Mouse (Mus musculus) lung, adult 18-20 months (tissue): ENCODE data around the gene Frem2.

Source experiments
- DNase-seq, 2 experiments: peaks; one replicate each; pipeline ENCODE4 v3.0.0; 2022; ENCODE audit warnings: mixed read lengths in 2 of 2

The Frem2 gene

DNA sequence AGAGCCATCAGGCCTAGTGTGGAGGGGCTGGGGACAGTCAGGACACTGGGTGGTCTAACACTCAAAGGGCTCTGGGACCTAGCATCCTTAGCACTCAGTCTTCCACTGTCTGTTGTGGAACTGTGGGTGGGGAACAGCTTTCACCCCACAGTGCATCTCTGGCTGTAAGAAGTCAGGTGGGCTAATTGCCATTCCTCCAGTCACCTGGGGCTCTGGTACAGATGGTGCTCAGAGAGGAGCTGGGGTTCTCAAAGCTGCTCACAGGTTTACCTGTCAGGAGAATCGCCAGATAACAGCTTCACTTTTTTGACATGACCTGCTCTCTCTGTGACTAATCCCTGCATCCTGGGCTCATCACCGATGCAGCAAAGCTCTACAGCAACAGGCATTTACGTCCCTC is 46.0 kb downstream of the Frem2 start:
- DNase-seq, result no peak

DNA sequence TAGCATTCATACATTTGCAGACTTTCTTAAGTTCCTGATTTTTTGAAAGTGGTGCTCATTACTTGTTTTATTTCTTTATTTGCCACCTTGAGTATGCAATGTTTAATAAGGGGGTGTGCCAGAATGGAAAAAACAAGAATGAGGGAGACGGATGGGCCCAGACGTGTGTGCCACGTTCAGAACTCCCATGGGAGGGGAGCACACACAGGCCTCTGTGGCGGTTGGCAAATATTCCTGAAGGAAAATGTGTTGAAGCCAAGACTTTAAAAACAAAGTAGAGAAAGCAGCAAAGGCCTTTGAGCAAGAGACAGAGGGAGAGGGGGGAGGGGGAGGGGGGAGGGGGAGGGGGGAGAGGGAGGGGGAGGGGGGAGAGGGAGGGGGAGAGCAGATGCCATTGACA is 47.3 kb downstream of the Frem2 start:
- DNase-seq, result no peak

DNA sequence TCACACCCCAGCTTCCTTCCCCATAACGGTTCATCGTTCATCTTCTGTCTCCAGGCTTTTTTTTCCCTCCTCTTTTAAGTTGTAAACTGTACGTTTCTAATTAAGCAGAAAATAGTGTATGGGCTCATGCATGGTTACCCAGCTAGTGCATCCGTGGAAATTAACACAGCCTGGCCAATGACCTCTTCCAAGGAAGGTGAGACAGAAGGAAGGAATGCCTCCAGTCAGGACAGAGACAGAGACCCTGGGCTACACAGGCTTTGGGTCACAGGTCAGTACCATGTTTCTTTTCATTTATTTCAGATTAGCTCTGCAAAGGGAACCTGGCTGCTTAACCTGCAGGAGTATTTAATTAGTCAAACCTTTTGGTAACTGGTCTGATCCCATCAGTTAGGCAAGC is 57.0 kb downstream of the Frem2 start:
- DNase-seq, result no peak

DNA sequence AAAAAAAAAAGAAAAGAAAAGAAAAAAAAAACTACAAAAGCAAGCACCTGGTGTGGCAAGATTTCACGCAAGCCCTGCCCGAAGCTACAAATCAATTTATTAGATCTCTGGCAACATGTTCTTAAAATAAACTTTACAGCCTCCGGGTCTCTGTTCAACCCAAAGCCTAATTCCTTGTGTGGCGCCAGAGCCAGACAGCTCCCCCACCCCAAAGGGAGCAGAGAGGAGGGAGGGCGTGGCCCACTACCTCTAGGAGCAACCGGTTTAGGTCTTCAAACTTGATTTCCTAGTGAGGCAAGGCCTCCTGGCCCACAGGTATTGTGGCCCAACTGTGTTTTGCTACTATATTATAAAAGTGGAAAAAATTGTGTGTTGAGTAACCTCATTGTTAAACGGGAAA is 57.8 kb downstream of the Frem2 start:
- DNase-seq, result peak in 1 of 2 experiments; percentile 4

DNA sequence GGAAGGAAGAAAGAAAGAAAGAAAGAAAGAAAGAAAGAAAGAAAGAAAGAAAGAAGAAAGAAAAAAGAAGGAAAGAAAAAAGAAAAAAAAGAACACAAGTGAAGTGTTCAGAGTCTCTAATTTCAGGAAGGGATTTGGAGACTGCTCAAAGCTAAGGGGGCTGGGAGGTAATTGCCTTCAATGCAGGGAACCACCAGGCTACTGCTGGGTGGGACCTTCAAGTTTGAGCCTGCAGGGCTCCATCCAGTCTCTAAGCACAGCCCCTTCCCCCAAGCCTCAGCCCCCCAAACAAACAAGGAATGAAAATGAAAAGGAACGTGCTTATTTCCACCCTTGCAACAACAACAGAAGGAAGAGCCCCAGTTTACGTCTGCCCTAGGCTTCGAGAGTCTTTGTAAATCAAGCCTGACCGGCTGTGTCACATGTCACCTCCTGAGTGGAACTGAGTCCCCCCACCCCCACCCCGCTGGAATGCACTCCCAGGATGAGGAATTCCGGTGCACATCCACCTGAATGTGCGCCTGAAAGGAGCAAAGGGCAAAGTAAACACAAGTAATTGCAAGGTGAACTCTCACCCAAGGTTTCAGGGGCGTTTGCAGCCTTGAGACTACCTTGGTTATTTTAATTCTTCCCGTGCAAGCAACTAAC is 58.9 kb downstream of the Frem2 start:
- peak in 1 of 2 experiments; percentile 1 for DNase-seq

DNA sequence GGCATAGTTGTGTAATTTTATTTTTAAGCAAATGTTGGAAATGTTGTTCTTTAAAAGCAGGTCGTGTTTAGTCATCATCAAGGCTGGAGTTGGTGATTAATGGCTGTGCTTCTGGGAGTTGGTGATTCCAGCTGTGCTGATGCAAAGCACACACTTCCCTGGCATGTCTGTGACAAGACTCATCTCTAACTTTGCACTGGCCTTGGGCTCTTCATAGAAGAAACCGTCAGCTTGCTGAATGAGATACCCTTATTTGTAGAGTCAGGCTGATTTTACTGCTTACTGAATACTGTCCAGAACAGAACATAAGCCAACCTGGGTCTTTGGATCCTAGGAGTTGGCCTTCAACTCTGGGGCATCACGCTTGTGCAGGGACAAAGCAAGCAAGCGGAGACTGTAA is 62.7 kb downstream of the Frem2 start:
- no peak for DNase-seq

DNA sequence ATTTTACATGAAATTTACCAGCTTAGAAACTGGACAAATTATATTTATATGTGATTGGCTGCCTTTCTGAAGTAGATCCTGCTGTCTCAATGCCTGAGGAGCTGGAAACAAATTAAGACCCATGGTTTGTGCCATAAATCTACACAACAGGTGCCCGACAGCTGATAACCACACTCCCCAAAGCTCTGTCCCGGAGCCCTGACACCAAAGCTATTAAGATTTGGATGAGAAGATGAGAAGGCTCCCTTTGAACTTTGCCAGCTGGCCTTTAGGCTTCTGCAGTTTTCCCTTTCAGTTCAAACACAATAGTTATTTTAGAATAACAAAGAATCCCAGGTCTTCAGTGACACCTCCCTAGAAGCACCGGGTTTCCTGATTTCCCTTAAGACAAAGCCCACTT is 63.4 kb downstream of the Frem2 start:
- DNase-seq, result no peak

DNA sequence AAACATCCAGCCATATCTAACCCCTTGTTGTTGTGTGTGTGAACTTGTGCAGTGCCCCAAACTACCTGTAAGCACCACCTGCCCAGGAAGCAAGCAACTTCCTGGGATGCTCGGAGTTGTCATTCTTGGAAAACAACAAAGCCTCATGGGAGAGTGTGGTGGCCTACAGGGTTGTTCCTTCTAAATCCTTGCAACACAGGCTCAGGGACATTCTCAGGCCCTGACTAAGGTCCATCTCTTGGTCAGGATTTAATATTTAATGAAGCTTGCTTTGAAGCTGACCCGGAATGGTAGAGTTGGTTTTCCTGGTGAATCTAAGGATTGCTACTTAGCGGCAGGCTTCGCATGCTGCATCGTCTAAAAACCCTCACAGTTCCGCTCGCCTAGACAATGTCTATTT is 65.1 kb downstream of the Frem2 start:
- DNase-seq, result no peak

DNA sequence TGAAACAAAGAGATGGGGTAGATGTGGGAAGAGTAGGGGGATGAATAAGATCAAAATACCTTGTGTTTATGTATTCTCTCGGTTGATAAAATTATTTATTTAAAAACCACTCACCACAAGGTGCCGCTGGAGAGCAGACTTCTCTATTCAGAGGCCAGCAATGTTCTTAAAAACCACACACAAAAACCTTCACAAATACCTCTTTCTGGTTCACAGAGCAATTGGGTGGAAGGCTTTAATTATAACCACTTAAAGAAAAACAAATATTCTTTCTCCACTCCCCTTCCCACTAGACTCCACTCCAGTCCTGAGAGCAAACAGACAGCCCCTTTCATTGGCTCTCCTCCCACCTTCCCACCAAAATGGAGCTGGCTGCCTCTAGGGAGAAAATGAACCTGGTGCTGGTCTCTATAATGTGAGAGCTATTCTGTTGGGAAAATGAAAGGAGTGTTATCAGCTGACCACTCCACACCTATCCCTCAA is 67.0 kb downstream of the Frem2 start:
- DNase-seq, result peak in 1 of 2 experiments; percentile 38

DNA sequence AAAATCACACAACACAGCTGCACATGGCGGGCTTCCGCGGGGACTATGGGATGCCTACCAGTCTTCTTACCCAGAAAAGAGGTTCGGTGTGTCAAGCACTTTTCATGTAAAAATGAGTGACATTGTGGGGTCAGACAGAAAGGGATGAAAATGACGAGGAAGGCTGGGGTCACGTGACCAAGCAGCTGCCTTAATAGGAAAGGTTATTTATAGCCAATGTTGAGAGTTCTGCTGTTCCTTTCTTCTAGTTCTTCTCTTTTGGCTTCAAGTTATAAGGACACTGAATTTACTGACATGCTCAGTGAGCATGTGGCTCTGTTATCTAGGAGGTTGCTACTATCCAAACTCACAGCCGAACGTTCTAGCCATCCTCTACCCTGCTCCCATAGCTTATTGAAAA is 73.9 kb downstream of the Frem2 start:
- DNase-seq, result no peak

DNA sequence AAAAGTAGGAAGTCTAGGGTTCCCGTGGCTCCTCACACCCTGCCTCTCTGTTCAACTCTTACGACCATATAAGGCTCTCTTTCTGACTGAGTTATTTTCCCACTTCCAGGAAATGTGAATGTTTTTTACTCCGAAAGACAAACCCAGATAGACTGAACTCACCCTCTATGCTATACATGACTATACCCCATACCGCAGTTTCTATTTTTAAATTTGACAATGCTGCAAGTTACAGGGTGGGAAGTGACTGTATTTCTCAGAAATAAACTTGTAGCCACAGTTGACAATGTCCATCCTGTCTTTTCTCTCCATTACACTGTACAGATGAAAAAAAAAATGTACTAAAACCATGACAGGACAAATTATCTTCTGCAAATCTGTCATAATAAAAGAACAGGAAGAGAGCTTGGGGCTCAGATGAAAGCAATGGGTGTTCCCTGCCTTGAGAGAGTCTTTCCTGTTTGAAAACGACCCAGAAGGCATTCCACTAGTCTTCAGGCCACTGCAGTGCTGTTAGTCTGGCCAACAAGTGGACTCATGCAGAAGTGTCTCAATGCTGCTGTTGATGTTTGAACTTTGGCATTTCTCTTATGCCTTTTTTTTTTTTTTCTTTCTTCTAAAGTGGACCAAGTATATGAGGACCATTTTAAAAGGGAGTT is 76.4 kb downstream of the Frem2 start:
- no peak for DNase-seq

DNA sequence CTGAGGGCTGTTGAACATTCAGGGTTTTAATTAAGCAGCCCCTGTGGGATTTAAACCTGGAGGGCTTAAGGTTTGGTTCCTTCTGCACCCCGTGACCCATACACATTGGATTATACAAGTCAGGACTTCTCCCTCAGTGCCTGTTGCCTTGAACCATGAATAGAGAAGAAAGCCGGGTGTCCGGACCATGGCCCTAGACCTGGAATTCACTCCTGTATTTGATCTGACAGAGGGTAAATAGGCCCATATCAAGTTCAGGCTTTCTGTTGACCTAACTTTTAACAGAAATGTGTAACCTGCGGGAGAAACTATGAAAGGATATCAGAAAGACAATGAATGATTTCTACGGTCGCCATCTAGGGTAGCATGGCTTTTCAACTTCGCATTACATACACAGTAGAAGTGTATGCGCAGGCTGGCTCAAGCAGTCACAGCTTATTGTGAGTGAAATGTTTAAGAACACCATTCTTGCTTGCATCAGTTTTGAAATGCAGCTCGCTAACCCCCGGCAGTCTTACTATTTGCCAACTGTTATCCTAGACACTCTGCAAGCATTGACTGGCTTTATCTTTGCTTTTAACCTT is 77.9 kb downstream of the Frem2 start:
- no peak for DNase-seq

DNA sequence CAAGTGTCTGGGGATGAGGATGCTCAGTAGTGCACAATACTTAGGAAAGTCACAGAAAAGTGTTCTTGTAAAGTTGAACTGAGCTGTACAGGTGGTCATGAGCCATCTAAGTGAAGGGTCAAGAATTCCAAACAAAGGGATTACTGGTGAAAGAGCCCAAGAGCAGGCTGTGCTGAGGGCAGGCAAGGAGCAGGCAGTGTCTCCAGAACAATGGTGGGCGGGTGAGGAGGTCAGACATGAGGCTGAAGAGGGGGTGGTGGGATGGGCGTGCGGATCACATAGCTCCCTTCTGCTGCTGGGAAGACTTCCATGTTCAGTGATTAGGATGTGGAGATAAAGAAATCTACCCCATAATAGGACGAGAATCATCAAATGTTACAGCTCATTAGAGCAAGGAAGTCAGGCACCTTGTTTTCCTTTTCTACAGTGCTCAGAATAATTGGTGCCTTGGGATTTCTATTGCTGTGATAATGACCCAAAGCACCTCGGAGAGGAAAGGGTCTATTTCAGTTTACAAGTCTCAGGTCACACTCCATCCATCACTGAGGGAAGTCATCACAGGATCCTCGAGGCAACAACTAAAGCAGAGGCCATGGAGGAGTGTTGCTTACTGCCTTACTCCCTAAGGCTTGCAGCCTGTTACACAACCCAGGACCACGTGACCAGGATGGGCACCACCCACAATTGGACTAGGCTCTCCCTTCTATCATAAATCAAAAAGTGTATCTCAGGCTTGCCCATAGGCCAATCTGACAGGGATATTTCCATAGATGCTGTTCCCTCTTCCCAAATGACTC is 80.6 kb downstream of the Frem2 start:
- DNase-seq, result no peak

DNA sequence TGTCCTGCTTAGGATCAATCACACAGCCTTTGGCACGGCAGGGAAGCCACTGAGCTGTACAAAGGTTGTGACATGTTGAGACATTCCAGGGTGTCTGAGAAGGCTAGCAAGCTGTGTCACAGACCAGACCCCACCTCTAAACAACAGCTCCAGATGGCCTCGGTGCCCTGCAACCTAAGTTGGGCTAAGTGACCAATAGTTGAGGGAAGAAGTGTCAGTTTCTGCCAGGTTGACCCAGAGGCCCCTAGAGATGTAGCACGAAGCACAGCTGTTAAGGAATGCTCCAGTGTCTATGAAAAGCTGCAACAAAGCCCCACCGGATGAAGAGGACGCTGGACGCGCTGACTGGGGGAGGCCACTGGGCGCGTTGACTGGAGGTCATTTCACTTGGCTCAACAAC is 83.0 kb downstream of the Frem2 start:
- no peak for DNase-seq

DNA sequence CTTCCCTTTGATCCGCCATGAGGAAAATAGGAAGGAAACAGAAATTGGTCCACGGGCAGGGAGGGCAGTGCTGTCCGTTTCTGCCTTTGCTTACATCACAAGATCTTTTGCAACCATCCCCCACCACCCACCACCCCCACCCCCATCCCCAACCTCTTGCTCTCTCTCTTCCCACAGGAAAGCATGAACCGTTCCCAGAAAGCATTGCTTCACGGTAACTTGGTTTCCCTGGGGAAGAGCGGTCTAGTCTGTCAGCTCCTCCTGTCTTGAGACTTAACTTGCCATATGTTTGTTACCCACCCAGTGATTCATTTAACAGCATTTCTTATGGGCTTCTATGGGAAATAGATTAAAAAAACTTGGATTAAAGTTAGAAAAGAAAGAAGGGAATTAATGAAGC is 85.5 kb downstream of the Frem2 start:
- no peak for DNase-seq

DNA sequence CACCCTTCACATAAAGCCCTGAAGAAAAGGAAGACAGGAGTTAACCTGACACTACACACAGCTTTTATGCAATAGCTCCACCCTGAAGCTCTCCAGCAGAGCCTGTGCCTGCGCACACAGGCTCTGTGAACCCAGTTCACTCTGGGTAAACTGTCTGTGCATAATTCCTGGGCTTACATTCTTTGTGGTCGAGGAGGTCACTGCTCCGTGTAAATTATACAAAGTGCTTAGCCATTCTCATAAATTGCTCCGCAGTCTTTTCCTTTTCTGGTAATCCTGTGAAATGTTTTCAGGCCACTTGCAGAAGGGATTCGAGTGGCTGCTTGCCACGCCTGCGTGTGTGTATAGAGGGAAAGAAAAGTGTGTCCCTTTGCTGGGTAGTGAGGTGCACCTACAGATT is 92.6 kb downstream of the Frem2 start:
- peak in 1 of 2 experiments; percentile 13 for DNase-seq

DNA sequence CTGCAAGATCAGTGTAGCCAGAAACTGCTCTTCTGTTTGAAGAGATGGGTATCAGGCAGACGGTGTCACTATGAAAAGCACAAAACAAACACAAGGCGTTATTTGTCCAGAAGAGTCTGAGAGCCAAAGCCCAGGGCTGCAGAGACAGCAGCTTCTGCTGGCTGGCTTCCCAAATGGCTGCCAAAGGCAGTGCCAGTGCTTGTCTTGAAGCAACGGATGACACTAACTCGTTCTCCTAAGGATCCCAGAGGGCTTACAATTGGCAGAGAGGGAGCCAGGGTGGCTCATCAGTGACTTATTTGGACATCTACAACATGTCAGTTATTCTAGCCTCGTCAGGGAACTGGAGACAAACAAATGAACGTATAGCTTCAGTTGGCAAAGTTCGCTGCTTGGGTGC is 93.4 kb downstream of the Frem2 start:
- DNase-seq, result no peak

DNA sequence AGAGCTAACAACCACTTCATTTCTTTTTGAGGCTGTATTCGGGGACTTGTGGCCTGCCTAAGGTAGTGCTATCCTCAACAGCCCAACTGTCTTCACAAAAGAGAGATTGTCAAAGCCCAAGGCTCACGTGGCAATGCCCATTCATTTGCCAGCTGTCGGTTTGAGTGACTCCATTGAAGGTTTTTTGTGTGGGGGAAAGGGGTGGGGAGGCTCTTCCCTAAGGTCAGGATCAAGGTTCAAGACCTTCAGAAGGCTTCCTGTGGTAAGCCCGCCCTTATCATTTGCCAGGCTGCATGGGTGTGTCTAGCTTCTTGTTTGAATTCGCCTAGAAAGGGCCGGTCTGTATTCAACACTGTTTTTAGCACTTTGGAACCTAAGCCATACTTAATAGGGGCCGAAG is 95.3 kb downstream of the Frem2 start:
- no peak for DNase-seq

DNA sequence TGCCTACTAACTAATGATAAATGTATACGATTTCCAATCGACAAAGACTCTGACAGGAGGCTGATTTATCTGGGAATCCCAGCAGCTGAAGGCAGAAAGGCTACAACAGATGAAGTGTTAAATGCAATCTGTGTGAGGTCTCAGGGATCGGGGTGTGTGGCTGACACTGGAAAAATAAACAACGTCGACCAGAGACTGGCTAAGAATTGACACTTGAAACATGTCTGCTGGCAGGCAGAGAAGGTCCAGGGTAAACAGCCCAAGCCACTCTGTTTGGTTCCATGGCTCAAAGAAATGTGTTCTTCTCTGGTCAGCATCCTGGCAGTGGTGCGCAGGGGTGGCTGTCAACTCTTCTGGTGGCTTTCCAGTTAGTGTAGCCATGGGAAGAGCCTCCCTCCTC is 98.1 kb downstream of the Frem2 start:
- peak; percentile 17 to 30 for DNase-seq

DNA sequence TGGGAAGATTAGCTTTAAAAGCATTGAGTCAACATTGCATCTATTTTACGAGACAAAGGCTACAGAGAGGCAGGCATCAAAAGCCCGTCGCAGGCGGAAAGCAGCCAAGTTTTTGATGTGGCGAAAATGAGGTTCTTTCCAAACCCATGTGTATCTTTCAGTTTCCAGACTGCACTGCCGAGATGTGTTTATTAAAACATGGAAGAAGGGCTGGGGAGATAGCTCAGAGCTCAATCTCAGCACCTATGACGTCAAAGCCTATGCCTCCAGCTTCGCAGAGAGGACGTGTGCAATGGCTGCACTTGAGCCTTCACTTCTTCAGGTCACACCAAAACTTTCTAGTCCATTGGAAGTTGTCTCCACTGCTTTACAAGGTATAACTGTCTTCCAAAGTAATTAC is 98.9 kb downstream of the Frem2 start:
- no peak for DNase-seq

DNA sequence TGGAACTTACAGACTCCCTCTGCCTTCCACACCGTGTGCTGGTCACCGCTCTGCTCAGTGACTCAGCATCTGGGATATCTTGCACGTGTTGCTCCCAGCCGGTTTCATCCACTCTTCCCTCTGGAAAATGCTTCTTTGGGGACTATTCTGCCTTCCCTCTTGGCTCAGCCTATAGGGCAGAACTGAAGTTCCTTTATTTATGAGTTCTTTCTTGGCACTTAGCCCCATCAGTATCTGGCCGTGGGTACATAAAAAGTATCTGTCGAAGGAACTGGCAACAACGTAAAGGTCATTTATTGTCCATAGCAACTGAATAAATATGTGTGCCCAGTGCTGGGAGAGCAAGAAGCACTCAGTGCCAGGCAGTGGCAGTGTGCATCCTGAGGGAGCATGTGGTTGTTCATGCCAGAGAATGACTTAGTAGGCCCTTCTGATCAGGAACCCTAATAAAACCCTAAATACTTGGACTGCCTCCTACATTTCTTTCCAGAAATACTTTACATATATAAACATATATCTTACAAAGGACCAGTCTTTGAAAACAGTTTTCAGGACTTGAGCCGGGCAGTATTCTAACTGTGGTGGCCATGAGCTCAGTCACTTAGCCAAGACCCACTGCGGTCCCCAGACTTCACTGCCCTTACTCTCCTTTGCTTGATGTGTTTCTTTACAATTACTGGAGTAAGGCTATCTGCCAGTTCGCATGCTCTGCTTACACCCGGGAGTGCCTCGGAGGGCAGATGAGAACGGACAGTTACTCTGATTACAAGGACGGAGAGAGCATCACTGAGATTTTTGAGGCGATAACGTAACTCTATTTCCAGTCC is 99.6 kb downstream of the Frem2 start:
- no peak for DNase-seq
